Mouse (Mus musculus) olfactory bulb, adult 2 months (tissue): Measurements from ENCODE around the gene Pno1. TPM values are rescaled to one million over a fixed set of nuclear protein-coding genes. Genes with fewer than 3 reads are reported as not detected.

ENCODE experiments used
- H3K27ac ChIP-seq: fragments of 200-500 bp; 2 replicates; pipeline ENCODE4 v1.5.1; 2012; ENCODE audit warnings: low read depth, low read length; ENCODE audit not compliant: insufficient read depth
- H3K4me1 ChIP-seq: fragments of 200-500 bp; 2 replicates; pipeline ENCODE4 v1.6.1; 2012; ENCODE audit warnings: low read length; ENCODE audit not compliant: control insufficient read depth, insufficient read depth
- H3K4me3 ChIP-seq: fragments of 200-500 bp; 2 replicates; pipeline ENCODE4 v1.5.1; 2012; ENCODE audit warnings: mild to moderate bottlenecking, low read depth, low read length, moderate library complexity; ENCODE audit not compliant: insufficient read depth
- CTCF ChIP-seq: fragments of 200-500 bp; IDR thresholded peaks from 2 replicates; pipeline ENCODE4 v1.5.1; 2012; ENCODE audit warnings: low read depth, mild to moderate bottlenecking, low read length, moderate library complexity; ENCODE audit not compliant: insufficient read depth
- POLR2A ChIP-seq: fragments of 200-500 bp; IDR thresholded peaks from 2 replicates; pipeline ENCODE4 v1.6.1; 2012; ENCODE audit warnings: mild to moderate bottlenecking, low read depth, low read length, moderate library complexity; ENCODE audit not compliant: insufficient read depth
- WGBS: fragments of 180-500 bp; shearing (Covaris S2); methylation state at CpG from one replicate; pipeline ENCODE4 v1.1.7; 2018; 5-methylcytosine and 5-hydroxymethylcytosine counted together
- polyA plus RNA-seq: library from polyadenylated mRNA; stranded (reverse); fragments of >200 nt; gene quantifications from 2 replicates; pipeline ENCODE4 v1.2.4, GENCODE M21; 2012; ENCODE audit warnings: low replicate concordance; ENCODE audit not compliant: missing spikeins, insufficient read depth, insufficient read length

Pno1 gene
- polyA plus RNA-seq, 1 experiment, result not detected

- no peaks in the 10 kb centered on the region for H3K4me1 ChIP-seq
- WGBS, result 59% methylated on average over 3 of the region's 3 CpGs
- TF ChIP-seq POLR2A (no peak), CTCF (no peak)
- no peak overlapping the region for H3K27ac ChIP-seq
- no peak overlapping the region for H3K4me3 ChIP-seq
Observed at GRCm38 (mm10) chr11:17215475-17215874, 4.1 kb upstream of the Pno1 start.

- no peaks in the 10 kb centered on the region for H3K4me1 ChIP-seq
- WGBS, result 48% methylated on average over 5 of the region's 5 CpGs
- TF ChIP-seq CTCF (no peak), POLR2A (no peak)
- H3K4me3 ChIP-seq, result no peak overlapping the region
- H3K27ac ChIP-seq, result no peak overlapping the region
Observed at GRCm38 (mm10) chr11:17212903-17213509, 1.6 kb upstream of the Pno1 start.

GRCm38 (mm10) chr11:17212141-17212495 is 750 bp upstream of the Pno1 start:
- WGBS, result under 1% methylated on average over 10 of the region's 10 CpGs
- Histone ChIP-seq H3K4me3 (peak overlapping the region; percentile 87), H3K4me1 (no peaks in the 10 kb centered on the region), H3K27ac (no peak overlapping the region)
- no peak for TF ChIP-seq CTCF
- TF ChIP-seq POLR2A, result no peak

GRCm38 (mm10) chr11:17202481-17202880 is 8.9 kb downstream of the Pno1 start:
- Histone ChIP-seq H3K27ac (no peak overlapping the region), H3K4me3 (no peak overlapping the region), H3K4me1 (no peaks in the 10 kb centered on the region)
- no peak for TF ChIP-seq POLR2A
- no peak for TF ChIP-seq CTCF
- WGBS, result 83% methylated on average over 6 of the region's 6 CpGs

- WGBS, result 81% methylated on average over 4 of the region's 4 CpGs
- H3K27ac ChIP-seq, result no peak overlapping the region
- H3K4me1 ChIP-seq, result no peaks in the 10 kb centered on the region
- TF ChIP-seq POLR2A (no peak), CTCF (no peak)
- no peak overlapping the region for H3K4me3 ChIP-seq
Observed at GRCm38 (mm10) chr11:17200936-17201335, 10.4 kb downstream of the Pno1 start.

- Histone ChIP-seq H3K27ac (no peak overlapping the region), H3K4me3 (no peak overlapping the region), H3K4me1 (no peaks in the 10 kb centered on the region)
- WGBS, result 91% methylated on average over 3 of the region's 3 CpGs
- TF ChIP-seq POLR2A (no peak), CTCF (no peak)
Observed at GRCm38 (mm10) chr11:17199840-17200501, 11.4 kb downstream of the Pno1 start.

GRCm38 (mm10) chr11:17199170-17199569 is 12.2 kb downstream of the Pno1 start:
- H3K4me3 ChIP-seq, result no peak overlapping the region
- H3K27ac ChIP-seq, result no peak overlapping the region
- no peaks in the 10 kb centered on the region for H3K4me1 ChIP-seq
- TF ChIP-seq CTCF, result no peak
- TF ChIP-seq POLR2A, result no peak
- WGBS, result 88% methylated on average over 5 of the region's 5 CpGs

GRCm38 (mm10) chr11:17192151-17192844 is 19.1 kb downstream of the Pno1 start:
- Histone ChIP-seq H3K27ac (no peak overlapping the region), H3K4me3 (no peak overlapping the region)
- TF ChIP-seq CTCF, result no peak
- TF ChIP-seq POLR2A, result no peak

GRCm38 (mm10) chr11:17188786-17189185 is 22.6 kb downstream of the Pno1 start:
- WGBS, result 69% methylated on average over 3 of the region's 3 CpGs
- Histone ChIP-seq H3K4me3 (no peak overlapping the region), H3K4me1 (peaks cover 3% of the 10 kb centered on the region; the same call in 1 of the 2 replicates), H3K27ac (no peak overlapping the region)
- TF ChIP-seq CTCF (no peak), POLR2A (no peak)

More at GRCm38 (mm10) chr11:17192151-17192844, 19.1 kb downstream of the Pno1 start:
- no peaks in the 10 kb centered on the region for H3K4me1 ChIP-seq
- WGBS, result 46% methylated on average over 9 of the region's 9 CpGs
